Mouse (Mus musculus): ENCODE data around the gene Alkbh4.
"Not testable (repeated sequence)": the region's sequence is repeated elsewhere in the genome, so short reads cannot be mapped to it uniquely, and the experiment has no call there.

Alkbh4 gene

GRCm38 (mm10) chr5:136143161-136143755 lies 7.3 kb downstream of the Alkbh4 start:
- DNase-seq (ENCODE audit: low read depth, low spot score) = no peak

- DNase-seq (ENCODE audit: low read depth, low spot score) = no peak
Measured at GRCm38 (mm10) chr5:136144606-136145430, 8.9 kb downstream of the Alkbh4 start.

- DNase-seq (ENCODE audit: low read depth, low spot score) = no peak
Measured at GRCm38 (mm10) chr5:136146936-136147335, 11.0 kb downstream of the Alkbh4 start.

- DNase-seq (ENCODE audit: low read depth, low spot score) = no peak
Measured at GRCm38 (mm10) chr5:136147704-136148103, 11.8 kb downstream of the Alkbh4 start.

GRCm38 (mm10) chr5:136149134-136149576 lies 13.2 kb downstream of the Alkbh4 start:
- DNase-seq (ENCODE audit: low read depth, low spot score) = not testable (repeated sequence)

- no peak for DNase-seq (ENCODE audit: low read depth, low spot score)
Measured at GRCm38 (mm10) chr5:136152365-136152764, 16.4 kb downstream of the Alkbh4 start.

GRCm38 (mm10) chr5:136155399-136155798 lies 19.5 kb downstream of the Alkbh4 start:
- DNase-seq (ENCODE audit: low read depth, low spot score) = no peak

GRCm38 (mm10) chr5:136160084-136160483 lies 24.1 kb downstream of the Alkbh4 start:
- not testable (repeated sequence) for DNase-seq (ENCODE audit: low read depth, low spot score)

GRCm38 (mm10) chr5:136163807-136164474 lies 28.0 kb downstream of the Alkbh4 start:
- no peak for DNase-seq (ENCODE audit: low read depth, low spot score)

GRCm38 (mm10) chr5:136165246-136165645 lies 29.3 kb downstream of the Alkbh4 start:
- DNase-seq (ENCODE audit: low read depth, low spot score) = no peak

- no peak for DNase-seq (ENCODE audit: low read depth, low spot score)
Measured at GRCm38 (mm10) chr5:136167296-136167695, 31.4 kb downstream of the Alkbh4 start.

GRCm38 (mm10) chr5:136168071-136168470 lies 32.1 kb downstream of the Alkbh4 start:
- no peak for DNase-seq (ENCODE audit: low read depth, low spot score)

GRCm38 (mm10) chr5:136169626-136170511 lies 33.9 kb downstream of the Alkbh4 start:
- DNase-seq (ENCODE audit: low read depth, low spot score) = no peak

- DNase-seq (ENCODE audit: low read depth, low spot score) = no peak
Measured at GRCm38 (mm10) chr5:136170512-136171362, 34.8 kb downstream of the Alkbh4 start, which contains the start of gene Orai2. Gene Orai2 (minus strand): TSS chr5:136170713.

- DNase-seq (ENCODE audit: low read depth, low spot score) = no peak
Measured at GRCm38 (mm10) chr5:136171363-136172341, 35.7 kb downstream of the Alkbh4 start.

GRCm38 (mm10) chr5:136172939-136173338 lies 37.0 kb downstream of the Alkbh4 start:
- DNase-seq (ENCODE audit: low read depth, low spot score) = no peak

- no peak for DNase-seq (ENCODE audit: low read depth, low spot score)
Measured at GRCm38 (mm10) chr5:136173606-136174463, 37.9 kb downstream of the Alkbh4 start.

GRCm38 (mm10) chr5:136179594-136179993 lies 43.6 kb downstream of the Alkbh4 start:
- DNase-seq (ENCODE audit: low read depth, low spot score) = no peak

Data from c-Kit-negative CD71-positive TER-119-positive erythroid progenitor cells, embryonic 14.5 days (primary cell).